Mouse (Mus musculus): ENCODE measurements at regions not wholly inside any gene's neighbourhood (a gene's known extent, or its start where the extent isn't known, plus 50 kb on each side); places are given as distances from the start of the nearest gene placed in this dataset.

DNA sequence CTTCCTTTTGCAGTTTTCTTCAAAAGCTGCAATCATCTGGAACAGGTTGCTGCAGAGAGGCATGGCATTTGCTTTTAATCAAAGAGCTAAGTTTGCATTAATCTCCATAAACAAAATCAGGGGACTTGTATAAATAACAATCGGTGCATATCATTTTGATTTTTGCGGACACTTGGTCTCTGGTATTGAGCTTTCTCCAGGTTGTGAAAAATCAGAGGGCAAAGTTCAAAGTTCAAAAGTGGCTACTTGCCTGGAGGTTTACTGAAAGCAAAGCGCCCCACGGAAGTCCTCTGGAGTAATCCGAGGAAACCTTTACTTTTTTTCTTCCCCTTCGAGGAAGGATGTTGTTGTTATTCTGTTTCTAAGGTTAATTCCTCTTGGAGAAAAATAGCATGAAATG lies 677.4 kb downstream of the Kcnj2 start:
- H3K36me3 ChIP-seq (ENCODE audit: control insufficient read depth, insufficient read depth), result no peaks in the 10 kb centered on the region
- TF ChIP-seq SRF (IDR thresholded peaks at IDR 0.05; ENCODE audit: control insufficient read depth, insufficient read length, low read depth), result no peak
- no peak for TF ChIP-seq USF1 (IDR thresholded peaks at IDR 0.05; ENCODE audit: low read depth)
- no peak for TF ChIP-seq POLR2A (IDR thresholded peaks at IDR 0.05; ENCODE audit: insufficient read length, low read depth)
- H3K27me3 ChIP-seq (ENCODE audit: control insufficient read depth, insufficient read depth, insufficient read length), result no peaks in the 10 kb centered on the region
- no peak overlapping the region for H3K4me2 ChIP-seq (ENCODE audit: low read depth)
- H3K4me3 ChIP-seq, result no peak overlapping the region
- H3ac ChIP-seq (ENCODE audit: control insufficient read depth, insufficient read length), result no peak overlapping the region
- no peaks in the 10 kb centered on the region for H3K79me2 ChIP-seq (ENCODE audit: control insufficient read depth, insufficient read depth)

DNA sequence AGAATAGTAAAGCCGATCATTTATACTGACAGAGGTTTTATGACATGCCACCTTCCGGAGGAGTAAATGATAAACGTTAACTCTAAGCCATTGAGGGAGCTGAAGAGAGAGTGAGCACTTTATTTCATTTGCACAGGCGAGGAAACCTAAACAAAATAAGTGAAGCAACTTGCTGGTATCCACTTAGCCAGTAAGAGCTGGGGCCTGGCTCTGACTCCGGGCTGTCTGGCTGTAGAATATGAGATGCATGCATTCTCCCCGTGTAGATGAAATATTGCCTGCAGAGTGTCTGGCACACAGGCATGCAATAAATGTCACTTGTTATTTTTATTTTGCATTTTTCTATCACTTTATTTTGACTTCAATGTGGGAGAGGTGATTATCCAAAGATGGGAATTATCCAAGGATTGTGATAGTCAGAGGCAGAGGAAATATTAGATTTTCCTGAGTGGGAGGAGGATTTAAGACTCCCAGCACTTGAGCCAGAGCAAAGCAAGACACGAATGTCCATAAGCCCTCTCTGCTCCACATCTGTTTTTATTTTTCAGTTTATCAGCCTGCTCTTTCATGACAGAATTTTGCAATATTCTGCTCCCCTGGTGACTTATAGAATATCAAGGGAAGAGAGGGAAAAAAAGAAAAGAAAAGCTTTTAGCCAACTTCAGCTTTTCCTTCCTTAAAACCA lies 681.4 kb downstream of the Kcnj2 start:
- H3ac ChIP-seq (ENCODE audit: control insufficient read depth, insufficient read length), result no peak overlapping the region
- no peaks in the 10 kb centered on the region for H3K36me3 ChIP-seq (ENCODE audit: control insufficient read depth, insufficient read depth)
- H3K79me2 ChIP-seq (ENCODE audit: control insufficient read depth, insufficient read depth), result no peaks in the 10 kb centered on the region
- no peak overlapping the region for H3K4me2 ChIP-seq (ENCODE audit: low read depth)
- TF ChIP-seq TCF12 (IDR thresholded peaks at IDR 0.05; ENCODE audit: insufficient read depth, poor library complexity, severe bottlenecking) (no peak), POLR2A (IDR thresholded peaks at IDR 0.05; ENCODE audit: insufficient read length, low read depth) (no peak), USF1 (IDR thresholded peaks at IDR 0.05; ENCODE audit: low read depth) (no peak), MYOG (IDR thresholded peaks at IDR 0.05; ENCODE audit: control insufficient read depth in 1 of 3, insufficient read depth in 1 of 3, insufficient read length in 2 of 3, low read depth in 2 of 3) (no peak), TCF3 (IDR thresholded peaks at IDR 0.05; ENCODE audit: insufficient read length, low read depth) (no peak), E2F4 (IDR thresholded peaks at IDR 0.05; ENCODE audit: insufficient read depth) (no peak), MYOD1 (IDR thresholded peaks at IDR 0.05; ENCODE audit: control insufficient read depth in 1 of 3, insufficient read length in 2 of 3, low read depth in 2 of 3) (no peak), SRF (IDR thresholded peaks at IDR 0.05; ENCODE audit: control insufficient read depth, insufficient read length, low read depth) (no peak), CEBPB (IDR thresholded peaks at IDR 0.05; ENCODE audit: insufficient read depth, poor library complexity, severe bottlenecking) (no peak), POLR2AphosphoS2 (IDR thresholded peaks at IDR 0.05; ENCODE audit: insufficient read length, low read depth) (no peak), MAX (IDR thresholded peaks at IDR 0.05; ENCODE audit: low read depth) (no peak), REST (IDR thresholded peaks at IDR 0.05; ENCODE audit: insufficient read depth, insufficient read length) (no peak)
- no peak overlapping the region for H3K4me3 ChIP-seq
- no peaks in the 10 kb centered on the region for H3K27me3 ChIP-seq (ENCODE audit: control insufficient read depth, insufficient read depth, insufficient read length)

DNA sequence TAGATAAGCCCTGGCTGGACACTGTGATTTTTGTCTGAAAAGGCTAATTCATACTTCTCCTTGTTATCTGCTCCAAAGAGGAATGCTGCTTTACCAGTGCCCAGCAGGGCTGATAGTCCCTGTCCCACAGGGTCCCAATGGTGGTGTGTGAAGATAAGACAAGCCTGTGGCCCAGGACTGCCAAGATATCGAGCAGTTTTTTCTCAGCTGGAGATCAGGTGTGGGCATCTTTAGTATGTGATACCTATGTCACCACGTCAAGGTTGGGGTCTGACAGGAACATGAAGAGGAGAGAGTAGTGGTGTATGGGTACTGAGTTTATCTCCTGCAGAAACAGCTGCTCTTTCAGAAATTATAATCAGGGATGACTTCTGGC lies 682.0 kb downstream of the Kcnj2 start:
- H3K4me3 ChIP-seq, result no peak overlapping the region

DNA sequence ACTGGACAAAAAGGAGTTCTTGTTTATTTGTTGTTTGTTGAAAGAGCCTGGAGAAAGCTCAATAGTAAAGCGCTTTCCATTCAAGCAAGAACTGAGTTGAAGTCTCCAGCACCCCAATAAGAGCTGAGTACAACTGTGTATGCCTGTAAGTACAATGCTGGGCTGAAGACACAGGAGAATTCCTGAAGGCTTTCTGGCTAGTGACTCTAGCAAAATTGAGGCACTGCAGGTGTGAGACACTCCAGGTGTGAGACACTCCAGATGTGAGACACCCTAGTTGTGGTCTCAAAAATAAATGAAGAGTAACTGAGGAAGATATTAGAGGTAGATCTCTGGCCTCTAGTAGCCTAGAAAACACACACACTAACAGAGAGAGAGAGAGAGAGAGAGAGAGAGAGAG lies 682.5 kb downstream of the Kcnj2 start:
- Histone ChIP-seq H3K4me3 (no peak overlapping the region), H3K36me3 (ENCODE audit: control insufficient read depth, insufficient read depth) (no peaks in the 10 kb centered on the region), H3K79me2 (ENCODE audit: control insufficient read depth, insufficient read depth) (no peaks in the 10 kb centered on the region), H3ac (ENCODE audit: control insufficient read depth, insufficient read length) (no peak overlapping the region), H3K4me2 (ENCODE audit: low read depth) (no peak overlapping the region), H3K27me3 (ENCODE audit: control insufficient read depth, insufficient read depth, insufficient read length) (no peaks in the 10 kb centered on the region)
- TF ChIP-seq CEBPB (IDR thresholded peaks at IDR 0.05; ENCODE audit: insufficient read depth, poor library complexity, severe bottlenecking) (no peak), MYOG (IDR thresholded peaks at IDR 0.05; ENCODE audit: control insufficient read depth in 1 of 3, insufficient read depth in 1 of 3, insufficient read length in 2 of 3, low read depth in 2 of 3) (no peak), SRF (IDR thresholded peaks at IDR 0.05; ENCODE audit: control insufficient read depth, insufficient read length, low read depth) (no peak), POLR2A (IDR thresholded peaks at IDR 0.05; ENCODE audit: insufficient read length, low read depth) (no peak), REST (IDR thresholded peaks at IDR 0.05; ENCODE audit: insufficient read depth, insufficient read length) (no peak), MYOD1 (IDR thresholded peaks at IDR 0.05; ENCODE audit: control insufficient read depth in 1 of 3, insufficient read length in 2 of 3, low read depth in 2 of 3) (no peak), TCF12 (IDR thresholded peaks at IDR 0.05; ENCODE audit: insufficient read depth, poor library complexity, severe bottlenecking) (no peak), POLR2AphosphoS2 (IDR thresholded peaks at IDR 0.05; ENCODE audit: insufficient read length, low read depth) (no peak), TCF3 (IDR thresholded peaks at IDR 0.05; ENCODE audit: insufficient read length, low read depth) (no peak), MAX (IDR thresholded peaks at IDR 0.05; ENCODE audit: low read depth) (no peak), E2F4 (IDR thresholded peaks at IDR 0.05; ENCODE audit: insufficient read depth) (no peak)

More for the DNA sequence above, 682.0 kb downstream of the Kcnj2 start:
- Histone ChIP-seq H3K36me3 (ENCODE audit: control insufficient read depth, insufficient read depth) (no peaks in the 10 kb centered on the region), H3K79me2 (ENCODE audit: control insufficient read depth, insufficient read depth) (no peaks in the 10 kb centered on the region), H3K27me3 (ENCODE audit: control insufficient read depth, insufficient read depth, insufficient read length) (no peaks in the 10 kb centered on the region), H3ac (ENCODE audit: control insufficient read depth, insufficient read length) (no peak overlapping the region), H3K4me2 (ENCODE audit: low read depth) (no peak overlapping the region)
- TF ChIP-seq SRF (IDR thresholded peaks at IDR 0.05; ENCODE audit: control insufficient read depth, insufficient read length, low read depth) (no peak), E2F4 (IDR thresholded peaks at IDR 0.05; ENCODE audit: insufficient read depth) (no peak)

DNA sequence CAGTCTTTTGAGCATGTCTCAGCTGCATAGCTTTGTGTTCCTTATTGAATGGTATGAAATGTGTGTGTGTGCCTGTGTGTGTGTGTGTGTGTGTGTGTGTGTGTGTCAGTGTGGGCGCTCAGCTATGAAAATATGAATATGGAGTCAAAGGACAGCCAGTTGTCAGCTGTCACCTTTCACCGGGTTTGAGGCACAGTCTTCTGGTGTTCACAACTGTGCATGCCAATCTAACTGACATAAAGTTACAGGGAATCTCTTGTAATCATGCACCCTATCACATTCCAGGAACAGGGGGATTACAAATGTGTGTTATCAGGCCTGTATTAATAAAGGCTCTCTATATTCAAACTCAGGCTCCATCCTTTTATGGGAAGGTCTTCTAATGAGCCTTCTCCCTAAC lies 688.8 kb downstream of the Kcnj2 start:
- Histone ChIP-seq H3K4me2 (ENCODE audit: low read depth) (no peak overlapping the region), H3K27me3 (ENCODE audit: control insufficient read depth, insufficient read depth, insufficient read length) (no peaks in the 10 kb centered on the region), H3K4me3 (no peak overlapping the region), H3K36me3 (ENCODE audit: control insufficient read depth, insufficient read depth) (no peaks in the 10 kb centered on the region), H3ac (ENCODE audit: control insufficient read depth, insufficient read length) (no peak overlapping the region), H3K79me2 (ENCODE audit: control insufficient read depth, insufficient read depth) (no peaks in the 10 kb centered on the region)
- TF ChIP-seq MYOD1 (IDR thresholded peaks at IDR 0.05; ENCODE audit: control insufficient read depth in 1 of 3, insufficient read length in 2 of 3, low read depth in 2 of 3), result peak in 2 of 3 experiments; percentile 75 to 81
- TF ChIP-seq SRF (IDR thresholded peaks at IDR 0.05; ENCODE audit: control insufficient read depth, insufficient read length, low read depth), result no peak
- TF ChIP-seq CEBPB (IDR thresholded peaks at IDR 0.05; ENCODE audit: insufficient read depth, poor library complexity, severe bottlenecking), result no peak
- peak; percentile 5 for TF ChIP-seq TCF12 (IDR thresholded peaks at IDR 0.05; ENCODE audit: insufficient read depth, poor library complexity, severe bottlenecking)
- peak in 1 of 3 experiments; percentile 37 for TF ChIP-seq MYOG (IDR thresholded peaks at IDR 0.05; ENCODE audit: control insufficient read depth in 1 of 3, insufficient read depth in 1 of 3, insufficient read length in 2 of 3, low read depth in 2 of 3)
